Mouse (Mus musculus): ENCODE measurements around the gene Akap8. TPM values are rescaled to one million over a fixed set of nuclear protein-coding genes. Genes with fewer than 3 reads are reported as not detected.

Gene Akap8
- polyA plus RNA-seq, 1 experiment = 169 TPM

- Histone ChIP-seq H3K36me3 (ENCODE audit: control insufficient read depth, insufficient read depth, low read length) (peaks cover 56% of the 10 kb centered on the region), H3K27me3 (ENCODE audit: control insufficient read depth, insufficient read depth, low read length) (no peaks in the 10 kb centered on the region), H3K4me1 (replicated peaks; ENCODE audit: control insufficient read depth, insufficient read depth, low read length) (no peaks in the 10 kb centered on the region), H3K4me3 (ENCODE audit: control insufficient read depth, insufficient read depth, low read length) (no peak overlapping the region), H3K27ac (ENCODE audit: control insufficient read depth, insufficient read depth, low read length) (no peak overlapping the region)
- 95% methylated on average over 9 of the region's 9 CpGs for WGBS
- TF ChIP-seq CTCF (IDR thresholded peaks at IDR 0.05; ENCODE audit: borderline replicate concordance, control insufficient read depth, extremely low read depth, insufficient read depth, low read length, poor library complexity) (no peak), POLR2A (IDR thresholded peaks at IDR 0.05; ENCODE audit: control insufficient read depth, extremely low read depth, insufficient read depth, low read length, poor library complexity) (no peak)
- DNase-seq = no peak
Measured at GRCm38 (mm10) chr17:32356281-32356680, 35.2 kb upstream of the Akap8 start.

- Histone ChIP-seq H3K27me3 (ENCODE audit: control insufficient read depth, insufficient read depth, low read length) (no peaks in the 10 kb centered on the region), H3K4me3 (ENCODE audit: control insufficient read depth, insufficient read depth, low read length) (no peak overlapping the region), H3K36me3 (ENCODE audit: control insufficient read depth, insufficient read depth, low read length) (peaks cover 52% of the 10 kb centered on the region), H3K27ac (ENCODE audit: control insufficient read depth, insufficient read depth, low read length) (no peak overlapping the region), H3K4me1 (replicated peaks; ENCODE audit: control insufficient read depth, insufficient read depth, low read length) (no peaks in the 10 kb centered on the region)
- no peak for DNase-seq
- 99% methylated on average over 6 of the region's 6 CpGs for WGBS
- TF ChIP-seq POLR2A (IDR thresholded peaks at IDR 0.05; ENCODE audit: control insufficient read depth, extremely low read depth, insufficient read depth, low read length, poor library complexity) = no peak
- TF ChIP-seq CTCF (IDR thresholded peaks at IDR 0.05; ENCODE audit: borderline replicate concordance, control insufficient read depth, extremely low read depth, insufficient read depth, low read length, poor library complexity) = no peak
Measured at GRCm38 (mm10) chr17:32355031-32355430, 34.0 kb upstream of the Akap8 start.

GRCm38 (mm10) chr17:32354211-32354610, 33.2 kb upstream of the Akap8 start:
- Histone ChIP-seq H3K4me3 (ENCODE audit: control insufficient read depth, insufficient read depth, low read length) (no peak overlapping the region), H3K27ac (ENCODE audit: control insufficient read depth, insufficient read depth, low read length) (no peak overlapping the region), H3K36me3 (ENCODE audit: control insufficient read depth, insufficient read depth, low read length) (peaks cover 46% of the 10 kb centered on the region), H3K27me3 (ENCODE audit: control insufficient read depth, insufficient read depth, low read length) (no peaks in the 10 kb centered on the region), H3K4me1 (replicated peaks; ENCODE audit: control insufficient read depth, insufficient read depth, low read length) (no peaks in the 10 kb centered on the region; the same call in 1 of the 2 replicates)
- no peak for DNase-seq
- TF ChIP-seq CTCF (IDR thresholded peaks at IDR 0.05; ENCODE audit: borderline replicate concordance, control insufficient read depth, extremely low read depth, insufficient read depth, low read length, poor library complexity) = no peak
- TF ChIP-seq POLR2A (IDR thresholded peaks at IDR 0.05; ENCODE audit: control insufficient read depth, extremely low read depth, insufficient read depth, low read length, poor library complexity) = no peak
- 96% methylated on average over 5 of the region's 5 CpGs for WGBS

GRCm38 (mm10) chr17:32353696-32354095, 32.7 kb upstream of the Akap8 start:
- TF ChIP-seq CTCF (IDR thresholded peaks at IDR 0.05; ENCODE audit: borderline replicate concordance, control insufficient read depth, extremely low read depth, insufficient read depth, low read length, poor library complexity) (no peak), POLR2A (IDR thresholded peaks at IDR 0.05; ENCODE audit: control insufficient read depth, extremely low read depth, insufficient read depth, low read length, poor library complexity) (no peak)
- H3K4me3 ChIP-seq (ENCODE audit: control insufficient read depth, insufficient read depth, low read length) = no peak overlapping the region
- H3K27me3 ChIP-seq (ENCODE audit: control insufficient read depth, insufficient read depth, low read length) = no peaks in the 10 kb centered on the region
- H3K4me1 ChIP-seq (replicated peaks; ENCODE audit: control insufficient read depth, insufficient read depth, low read length) = peaks cover 2% of the 10 kb centered on the region; the same call in 1 of the 2 replicates
- WGBS = 86% methylated on average over 4 of the region's 4 CpGs
- no peak overlapping the region for H3K27ac ChIP-seq (ENCODE audit: control insufficient read depth, insufficient read depth, low read length)
- DNase-seq = no peak
- peaks cover 41% of the 10 kb centered on the region for H3K36me3 ChIP-seq (ENCODE audit: control insufficient read depth, insufficient read depth, low read length)

- DNase-seq = no peak
- H3K4me1 ChIP-seq (replicated peaks; ENCODE audit: control insufficient read depth, insufficient read depth, low read length) = peaks cover 2% of the 10 kb centered on the region; the same call in 1 of the 2 replicates
- H3K27ac ChIP-seq (ENCODE audit: control insufficient read depth, insufficient read depth, low read length) = no peak overlapping the region
- peaks cover 25% of the 10 kb centered on the region for H3K36me3 ChIP-seq (ENCODE audit: control insufficient read depth, insufficient read depth, low read length)
- H3K4me3 ChIP-seq (ENCODE audit: control insufficient read depth, insufficient read depth, low read length) = no peak overlapping the region
- H3K27me3 ChIP-seq (ENCODE audit: control insufficient read depth, insufficient read depth, low read length) = no peaks in the 10 kb centered on the region
- TF ChIP-seq CTCF (IDR thresholded peaks at IDR 0.05; ENCODE audit: borderline replicate concordance, control insufficient read depth, extremely low read depth, insufficient read depth, low read length, poor library complexity) (no peak), POLR2A (IDR thresholded peaks at IDR 0.05; ENCODE audit: control insufficient read depth, extremely low read depth, insufficient read depth, low read length, poor library complexity) (no peak)
Measured at GRCm38 (mm10) chr17:32351726-32352125, 30.7 kb upstream of the Akap8 start.

GRCm38 (mm10) chr17:32351269-32351668, 30.2 kb upstream of the Akap8 start:
- Histone ChIP-seq H3K36me3 (ENCODE audit: control insufficient read depth, insufficient read depth, low read length) (peaks cover 21% of the 10 kb centered on the region), H3K27me3 (ENCODE audit: control insufficient read depth, insufficient read depth, low read length) (no peaks in the 10 kb centered on the region), H3K27ac (ENCODE audit: control insufficient read depth, insufficient read depth, low read length) (no peak overlapping the region), H3K4me1 (replicated peaks; ENCODE audit: control insufficient read depth, insufficient read depth, low read length) (peaks cover 2% of the 10 kb centered on the region; the same call in 1 of the 2 replicates), H3K4me3 (ENCODE audit: control insufficient read depth, insufficient read depth, low read length) (no peak overlapping the region)
- TF ChIP-seq CTCF (IDR thresholded peaks at IDR 0.05; ENCODE audit: borderline replicate concordance, control insufficient read depth, extremely low read depth, insufficient read depth, low read length, poor library complexity) (no peak), POLR2A (IDR thresholded peaks at IDR 0.05; ENCODE audit: control insufficient read depth, extremely low read depth, insufficient read depth, low read length, poor library complexity) (no peak)
- 87% methylated on average over 3 of the region's 3 CpGs for WGBS
- DNase-seq = no peak
